Mouse (Mus musculus) midbrain, embryonic 15.5 days (tissue): Measurements from ENCODE around the gene Carmil3. TPM values are rescaled to one million over a fixed set of nuclear protein-coding genes. Genes with fewer than 3 reads are reported as not detected.

Source experiments
- ATAC-seq: fragments of 200-750 bp; cut with Nextera tagmentation; replicated peaks from 2 replicates; pipeline ENCODE4 v1.8.0; 2017; ENCODE audit warnings: moderate TSS enrichment
- H3K27ac ChIP-seq: fragments of 300-500 bp; sonication (generic); 2 replicates; pipeline ENCODE4 v1.5.1; 2015; ENCODE audit warnings: mild to moderate bottlenecking, inconsistent platforms
- H3K27me3 ChIP-seq: fragments of 300-500 bp; sonication (generic); replicated peaks from 2 replicates; pipeline ENCODE4 v1.6.1; 2015; ENCODE audit warnings: inconsistent platforms
- H3K36me3 ChIP-seq: fragments of 300-500 bp; sonication (generic); replicated peaks from 2 replicates; pipeline ENCODE4 v1.6.1; 2015; ENCODE audit warnings: inconsistent platforms
- H3K4me1 ChIP-seq: fragments of 300-500 bp; sonication (generic); 2 replicates; pipeline ENCODE4 v1.6.1; 2015; ENCODE audit warnings: inconsistent platforms
- H3K4me2 ChIP-seq: fragments of 300-500 bp; sonication (generic); 2 replicates; pipeline ENCODE4 v1.6.1; 2015; ENCODE audit warnings: inconsistent platforms, mild to moderate bottlenecking, moderate library complexity
- H3K4me3 ChIP-seq: fragments of 300-500 bp; sonication (generic); 2 replicates; pipeline ENCODE4 v1.5.1; 2015; ENCODE audit warnings: mild to moderate bottlenecking, inconsistent platforms
- H3K9ac ChIP-seq: fragments of 300-500 bp; sonication (generic); 2 replicates; pipeline ENCODE4 v1.6.1; 2015; ENCODE audit warnings: mild to moderate bottlenecking, inconsistent platforms
- H3K9me3 ChIP-seq: fragments of 300-500 bp; sonication (generic); 2 replicates; pipeline ENCODE4 v1.6.1; 2016; ENCODE audit warnings: inconsistent platforms
- WGBS: fragments of 180-500 bp; shearing (Covaris S2); methylation state at CpG from one replicate; pipeline ENCODE4 v1.1.7; 2015; ENCODE audit warnings: mixed read lengths; 5-methylcytosine and 5-hydroxymethylcytosine counted together
- polyA plus RNA-seq: library from polyadenylated mRNA; unstranded; fragments of >200 nt; fragmentation: Nextera tagmentation; extraction: Ambion mirVana; gene quantifications from 2 replicates; pipeline ENCODE4 v1.2.1, GENCODE M21; 2015

Gene Carmil3
- polyA plus RNA-seq, 1 experiment from 2014 or later: 36.1 TPM

GRCm38 (mm10) chr14:55497449-55497821, 7.0 kb downstream of the Carmil3 start:
- ATAC-seq: peak; percentile 43
- Histone ChIP-seq H3K4me3 (no peak overlapping the region), H3K9me3 (no peaks in the 10 kb centered on the region), H3K27ac (no peak overlapping the region), H3K27me3 (no peaks in the 10 kb centered on the region), H3K4me2 (no peak overlapping the region), H3K4me1 (peaks cover 11% of the 10 kb centered on the region), H3K36me3 (peaks cover 39% of the 10 kb centered on the region), H3K9ac (no peak overlapping the region)
- 26% methylated on average over 6 of the region's 6 CpGs for WGBS

DNA sequence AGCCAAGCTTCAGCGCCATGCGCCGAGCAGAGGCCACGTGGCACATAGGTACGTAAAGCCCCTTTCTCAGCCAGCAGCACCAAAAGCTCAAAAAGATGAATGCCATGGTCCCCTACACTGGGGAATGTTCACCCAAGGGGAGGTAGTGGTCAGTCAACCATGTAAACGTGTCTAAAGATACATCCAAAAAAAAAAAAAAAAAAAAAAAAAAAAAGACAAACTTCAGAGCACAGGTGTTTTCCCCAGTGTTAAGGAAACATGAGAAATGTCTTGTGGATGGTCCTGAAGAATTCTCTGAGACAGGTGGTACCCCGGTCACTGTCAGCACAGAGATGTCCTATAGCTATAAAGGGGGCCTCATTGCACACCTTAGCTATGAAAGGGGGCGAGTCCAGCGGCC, 15.2 kb downstream of the Carmil3 start:
- H3K27ac ChIP-seq: no peak overlapping the region
- no peak overlapping the region for H3K4me2 ChIP-seq
- peaks cover 14% of the 10 kb centered on the region; the same call in 1 of the 2 replicates for H3K36me3 ChIP-seq
- WGBS: 88% methylated on average over 9 of the region's 9 CpGs
- no peaks in the 10 kb centered on the region for H3K27me3 ChIP-seq
- no peaks in the 10 kb centered on the region for H3K9me3 ChIP-seq
- peaks cover 4% of the 10 kb centered on the region; the same call in 1 of the 2 replicates for H3K4me1 ChIP-seq
- H3K4me3 ChIP-seq: no peak overlapping the region
- no peak for ATAC-seq
- no peak overlapping the region for H3K9ac ChIP-seq

- H3K4me1 ChIP-seq: peaks cover 12% of the 10 kb centered on the region; the same call in 1 of the 2 replicates
- no peak for ATAC-seq
- 51% methylated on average over 7 of the region's 7 CpGs for WGBS
These were observed 17.4 kb downstream of the Carmil3 start for GRCm38 (mm10) chr14:55507801-55508200.

DNA sequence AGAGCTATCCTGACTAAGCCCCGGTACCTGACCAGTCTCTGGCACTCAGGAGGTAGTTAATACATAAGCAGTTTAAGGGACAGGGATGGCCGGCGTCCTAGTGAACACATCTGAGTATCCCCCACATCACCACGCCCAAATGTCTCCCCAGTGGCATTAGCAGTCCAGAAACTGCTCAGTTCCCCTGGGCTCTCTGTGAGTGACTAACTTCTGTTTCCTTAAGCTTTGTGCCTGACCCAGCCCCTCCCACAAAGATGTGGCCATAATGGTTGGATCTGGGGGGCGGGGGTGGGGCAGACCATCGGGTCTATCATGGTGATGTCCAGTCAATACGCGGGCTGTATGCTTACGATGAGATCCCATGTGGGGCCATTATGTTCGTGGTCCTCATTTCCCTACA, 19.1 kb downstream of the Carmil3 start:
- Histone ChIP-seq H3K9me3 (no peaks in the 10 kb centered on the region), H3K27me3 (no peaks in the 10 kb centered on the region), H3K4me1 (peaks cover 12% of the 10 kb centered on the region; the same call in 1 of the 2 replicates), H3K36me3 (no peaks in the 10 kb centered on the region), H3K9ac (no peak overlapping the region), H3K4me2 (no peak overlapping the region), H3K27ac (no peak overlapping the region), H3K4me3 (no peak overlapping the region)
- WGBS: 80% methylated on average over 10 of the region's 10 CpGs
- no peak for ATAC-seq

More at GRCm38 (mm10) chr14:55507801-55508200, 17.4 kb downstream of the Carmil3 start:
- no peak overlapping the region for H3K4me2 ChIP-seq
- H3K9me3 ChIP-seq: no peaks in the 10 kb centered on the region
- no peak overlapping the region for H3K9ac ChIP-seq
- no peak overlapping the region for H3K27ac ChIP-seq
- no peaks in the 10 kb centered on the region for H3K27me3 ChIP-seq
- H3K36me3 ChIP-seq: no peaks in the 10 kb centered on the region
- H3K4me3 ChIP-seq: no peak overlapping the region

GRCm38 (mm10) chr14:55510125-55510731, 19.8 kb downstream of the Carmil3 start, which contains the start of gene Cpne6:
Gene Cpne6, plus strand, starts transcription at chr14:55510445.
- Histone ChIP-seq H3K9me3 (no peaks in the 10 kb centered on the region), H3K27me3 (no peaks in the 10 kb centered on the region), H3K4me2 (no peak within 1 kb of the TSS), H3K9ac (no peak within 1 kb of the TSS), H3K27ac (no peak within 1 kb of the TSS), H3K4me3 (no peak within 1 kb of the TSS), H3K4me1 (peaks cover 12% of the 10 kb centered on the region; the same call in 1 of the 2 replicates), H3K36me3 (no peaks in the 10 kb centered on the region)
- peak; percentile 28; the same call in 1 of the 2 replicates for ATAC-seq
- WGBS: 72% methylated on average over 21 of the region's 22 CpGs

DNA sequence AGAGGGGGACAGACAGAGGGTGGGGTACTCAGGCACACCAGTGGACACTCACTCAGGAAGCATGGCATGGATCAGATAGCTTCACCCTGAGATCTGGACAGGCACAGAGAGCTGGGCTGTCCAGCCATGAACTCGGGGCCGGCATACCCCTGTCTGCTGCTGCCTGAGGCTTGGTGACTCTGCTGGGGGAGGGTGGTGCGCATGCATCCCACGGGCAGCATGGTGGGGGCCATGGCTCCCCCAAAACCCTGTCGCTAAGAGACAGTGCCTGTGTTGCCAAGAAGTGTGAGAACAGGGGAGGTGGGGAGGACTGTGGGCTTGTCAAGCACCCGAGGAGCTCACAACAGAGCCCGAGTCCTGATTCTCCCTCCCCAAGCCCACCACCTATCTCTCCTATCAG, 20.6 kb downstream of the Carmil3 start:
- WGBS: 61% methylated on average over 7 of the region's 7 CpGs
- ATAC-seq: 0 out of 2 replicates have a peak, but pooled peaks have one; percentile 6
- Histone ChIP-seq H3K9me3 (no peaks in the 10 kb centered on the region), H3K4me1 (peaks cover 12% of the 10 kb centered on the region; the same call in 1 of the 2 replicates), H3K4me3 (no peak overlapping the region), H3K27ac (no peak overlapping the region), H3K4me2 (no peak overlapping the region), H3K36me3 (no peaks in the 10 kb centered on the region), H3K27me3 (no peaks in the 10 kb centered on the region), H3K9ac (no peak overlapping the region)

GRCm38 (mm10) chr14:55513927-55514326, 23.5 kb downstream of the Carmil3 start:
- no peak for ATAC-seq
- peaks cover 14% of the 10 kb centered on the region; the same call in 1 of the 2 replicates for H3K4me1 ChIP-seq
- no peaks in the 10 kb centered on the region for H3K27me3 ChIP-seq
- H3K9me3 ChIP-seq: no peaks in the 10 kb centered on the region
- no peaks in the 10 kb centered on the region for H3K36me3 ChIP-seq
- WGBS: 73% methylated on average over 10 of the region's 10 CpGs
- H3K27ac ChIP-seq: no peak overlapping the region
- H3K9ac ChIP-seq: no peak overlapping the region
- H3K4me3 ChIP-seq: no peak overlapping the region
- no peak overlapping the region for H3K4me2 ChIP-seq

- Histone ChIP-seq H3K27ac (no peak overlapping the region), H3K36me3 (no peaks in the 10 kb centered on the region), H3K4me1 (peaks cover 17% of the 10 kb centered on the region), H3K9me3 (no peaks in the 10 kb centered on the region), H3K4me2 (no peak overlapping the region), H3K27me3 (no peaks in the 10 kb centered on the region), H3K9ac (no peak overlapping the region), H3K4me3 (no peak overlapping the region)
- ATAC-seq: no peak
- WGBS: 91% methylated on average over 4 of the region's 4 CpGs
These were observed 25.4 kb downstream of the Carmil3 start for GRCm38 (mm10) chr14:55515846-55516245.

DNA sequence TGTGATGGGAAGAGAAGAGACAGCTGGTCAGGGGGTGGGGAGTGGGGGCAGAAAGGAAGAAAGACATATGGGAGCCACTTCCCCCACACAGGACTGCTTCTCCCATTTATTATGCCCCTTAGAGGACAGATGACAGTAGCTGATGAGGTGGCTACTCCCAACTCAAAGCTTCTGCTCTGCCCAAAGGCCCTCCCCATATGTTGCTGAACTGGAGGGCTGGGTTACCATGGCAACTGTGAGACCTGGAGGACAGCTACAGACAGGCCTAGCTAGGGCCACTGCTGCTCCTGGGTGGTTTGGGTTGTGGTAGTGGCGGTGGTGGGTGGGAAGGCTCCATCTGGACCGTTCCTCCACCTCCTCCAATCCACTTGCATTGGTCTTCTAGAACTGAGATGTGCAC, 28.4 kb downstream of the Carmil3 start:
- H3K9ac ChIP-seq: no peak overlapping the region
- no peaks in the 10 kb centered on the region for H3K36me3 ChIP-seq
- no peak overlapping the region for H3K4me2 ChIP-seq
- 8% methylated on average over 2 of the region's 2 CpGs for WGBS
- H3K27me3 ChIP-seq: no peaks in the 10 kb centered on the region
- H3K27ac ChIP-seq: no peak overlapping the region
- ATAC-seq: peak; percentile 67
- peaks cover 14% of the 10 kb centered on the region for H3K4me1 ChIP-seq
- no peak overlapping the region for H3K4me3 ChIP-seq
- no peaks in the 10 kb centered on the region for H3K9me3 ChIP-seq

DNA sequence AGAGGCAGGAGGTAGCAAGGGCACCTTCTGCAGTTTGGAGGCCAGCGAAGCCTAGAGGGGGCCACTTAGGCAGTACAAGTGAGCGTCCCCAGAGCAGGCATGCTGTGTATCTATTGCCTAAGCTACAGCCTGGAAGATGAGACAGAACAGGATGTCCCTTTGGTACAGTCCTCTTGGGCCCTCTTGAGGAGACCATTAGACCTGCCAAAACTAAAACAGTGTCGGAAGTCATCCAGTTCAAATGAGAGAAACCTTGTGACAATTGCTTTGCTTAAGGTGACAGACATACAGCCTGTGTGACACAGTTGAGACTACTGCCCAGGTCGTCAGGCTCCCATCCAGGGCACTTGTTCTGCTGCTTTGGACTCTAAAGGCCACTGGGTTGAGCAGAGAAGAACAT, 29.2 kb downstream of the Carmil3 start:
- Histone ChIP-seq H3K9me3 (no peaks in the 10 kb centered on the region), H3K4me2 (no peak overlapping the region), H3K4me1 (peaks cover 14% of the 10 kb centered on the region), H3K27me3 (no peaks in the 10 kb centered on the region), H3K4me3 (no peak overlapping the region), H3K9ac (no peak overlapping the region), H3K36me3 (no peaks in the 10 kb centered on the region), H3K27ac (peak overlapping the region; percentile 27; the same call in 1 of the 2 replicates)
- no peak for ATAC-seq
- 65% methylated on average over 4 of the region's 4 CpGs for WGBS

GRCm38 (mm10) chr14:55520451-55521361, 30.3 kb downstream of the Carmil3 start:
- no peaks in the 10 kb centered on the region for H3K27me3 ChIP-seq

DNA sequence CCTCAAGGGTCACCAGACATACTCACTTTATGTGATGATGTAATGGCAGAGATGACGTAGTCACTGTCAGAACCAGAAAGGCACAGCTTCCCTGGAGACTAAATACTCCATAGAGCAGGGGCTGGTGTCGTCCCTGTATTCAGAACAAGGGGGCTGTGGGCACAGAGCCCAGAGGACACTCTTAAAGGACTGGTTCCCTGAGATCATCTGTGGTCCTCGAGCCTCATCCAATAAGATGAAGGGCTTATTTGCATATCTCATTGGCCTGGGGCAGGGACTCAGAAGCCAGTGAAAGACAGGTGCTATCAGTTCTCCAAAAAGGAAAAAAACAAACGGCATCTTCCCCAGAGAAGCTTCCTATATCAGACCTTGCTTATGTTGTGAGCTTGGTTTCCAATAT, 33.6 kb downstream of the Carmil3 start:
- 57% methylated on average over 4 of the region's 4 CpGs for WGBS
- H3K4me2 ChIP-seq: no peak overlapping the region
- H3K9ac ChIP-seq: no peak overlapping the region
- H3K27me3 ChIP-seq: no peaks in the 10 kb centered on the region
- H3K4me1 ChIP-seq: peaks cover 11% of the 10 kb centered on the region
- H3K9me3 ChIP-seq: no peaks in the 10 kb centered on the region
- no peak overlapping the region for H3K27ac ChIP-seq
- ATAC-seq: no peak
- no peak overlapping the region for H3K4me3 ChIP-seq
- no peaks in the 10 kb centered on the region for H3K36me3 ChIP-seq

More at GRCm38 (mm10) chr14:55520451-55521361, 30.3 kb downstream of the Carmil3 start:
- under 1% methylated on average over 61 of the region's 61 CpGs for WGBS
- H3K27ac ChIP-seq: peak overlapping the region; percentile 83
- peaks cover 14% of the 10 kb centered on the region for H3K4me1 ChIP-seq
- no peaks in the 10 kb centered on the region for H3K9me3 ChIP-seq
- H3K4me3 ChIP-seq: peak overlapping the region; percentile 53
- H3K9ac ChIP-seq: peak overlapping the region; percentile 63
- ATAC-seq: peak; percentile 85
- no peaks in the 10 kb centered on the region for H3K36me3 ChIP-seq
- peak overlapping the region; percentile 89 for H3K4me2 ChIP-seq
